Mouse (Mus musculus) midbrain, embryonic 10.5 days (tissue): ENCODE results near the gene Tnip1. TPM values are rescaled to one million over a fixed set of nuclear protein-coding genes. Genes with fewer than 3 reads are reported as not detected.

Experiments
- DNase-seq: peaks from one replicate; pipeline ENCODE4 v3.0.0-alpha.2; 2017; ENCODE audit warnings: low spot score
- H3K27ac ChIP-seq: fragments of 300-500 bp; sonication (generic); replicated peaks from 2 replicates; pipeline ENCODE4 v1.5.1; 2016; ENCODE audit warnings: mild to moderate bottlenecking
- H3K27me3 ChIP-seq: fragments of 300-500 bp; sonication (generic); 2 replicates; pipeline ENCODE4 v1.6.1; 2016; ENCODE audit warnings: low read depth, mild to moderate bottlenecking; ENCODE audit not compliant: poor library complexity, severe bottlenecking
- H3K36me3 ChIP-seq: fragments of 300-500 bp; sonication (generic); 2 replicates; pipeline ENCODE4 v1.6.1; 2016; ENCODE audit warnings: mild to moderate bottlenecking, moderate library complexity
- H3K4me1 ChIP-seq: fragments of 300-500 bp; sonication (generic); 2 replicates; pipeline ENCODE4 v1.6.1; 2016
- H3K4me3 ChIP-seq: fragments of 300-500 bp; sonication (generic); 2 replicates; pipeline ENCODE4 v1.5.1; 2016; ENCODE audit warnings: mild to moderate bottlenecking, moderate library complexity
- H3K9me3 ChIP-seq: fragments of 300-500 bp; sonication (generic); replicated peaks from 2 replicates; pipeline ENCODE4 v1.6.1; 2016; ENCODE audit warnings: mild to moderate bottlenecking
- WGBS: fragments of 180-500 bp; shearing (Covaris S2); methylation state at CpG from one replicate; pipeline ENCODE4 v1.1.7; 2016; 5-methylcytosine and 5-hydroxymethylcytosine counted together
- polyA plus RNA-seq: library from polyadenylated mRNA; unstranded; fragments of >200 nt; fragmentation: Nextera tagmentation; extraction: Ambion mirVana; gene quantifications from 2 replicates; pipeline ENCODE4 v1.2.1, GENCODE M21; 2016

Gene Tnip1
- polyA plus RNA-seq, 1 experiment from 2014 or later = 9.5 TPM

DNA sequence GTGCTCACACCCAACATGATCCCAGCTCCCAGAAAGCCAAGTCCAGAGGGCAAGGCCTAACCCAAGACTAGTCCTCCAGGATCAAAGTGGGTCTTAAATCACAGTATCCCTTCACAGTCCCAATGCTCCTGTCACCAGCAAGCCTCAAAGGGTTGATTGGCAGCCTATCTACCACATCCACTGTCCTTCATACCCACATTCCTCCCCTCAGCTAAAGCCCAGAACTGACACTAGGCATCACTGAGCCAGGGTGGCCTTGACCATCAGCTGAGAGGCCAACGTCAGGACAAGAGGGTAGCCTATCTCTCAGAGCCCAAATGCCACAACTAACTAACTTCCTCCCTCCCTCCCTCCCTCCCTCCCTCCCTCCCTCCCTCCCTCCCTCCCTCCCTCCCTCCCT, 13.0 kb downstream of the Tnip1 start:
- H3K27me3 ChIP-seq = no peaks in the 10 kb centered on the region
- 95% methylated on average over 1 of the region's 1 CpGs for WGBS
- H3K36me3 ChIP-seq = no peaks in the 10 kb centered on the region
- H3K27ac ChIP-seq = no peak overlapping the region
- peaks cover 15% of the 10 kb centered on the region for H3K4me1 ChIP-seq
- no peak overlapping the region for H3K4me3 ChIP-seq
- H3K9me3 ChIP-seq = no peaks in the 10 kb centered on the region
- DNase-seq = no peak

GRCm38 (mm10) chr11:54944702-54945101, 18.0 kb downstream of the Tnip1 start:
- Histone ChIP-seq H3K27me3 (no peaks in the 10 kb centered on the region), H3K27ac (no peak overlapping the region), H3K9me3 (no peaks in the 10 kb centered on the region), H3K36me3 (no peaks in the 10 kb centered on the region), H3K4me3 (no peak overlapping the region), H3K4me1 (peaks cover 7% of the 10 kb centered on the region; the same call in 1 of the 2 replicates)
- WGBS = 85% methylated on average over 3 of the region's 3 CpGs
- no peak for DNase-seq

- WGBS = 82% methylated on average over 7 of the region's 7 CpGs
- DNase-seq = no peak
- H3K4me3 ChIP-seq = no peak overlapping the region
- H3K4me1 ChIP-seq = peaks cover 19% of the 10 kb centered on the region
- peaks cover 11% of the 10 kb centered on the region; the same call in 1 of the 2 replicates for H3K36me3 ChIP-seq
- peak overlapping the region; percentile 30 for H3K27ac ChIP-seq
- no peaks in the 10 kb centered on the region for H3K9me3 ChIP-seq
- no peaks in the 10 kb centered on the region for H3K27me3 ChIP-seq
These were observed 22.7 kb downstream of the Tnip1 start for GRCm38 (mm10) chr11:54940056-54940455.

DNA sequence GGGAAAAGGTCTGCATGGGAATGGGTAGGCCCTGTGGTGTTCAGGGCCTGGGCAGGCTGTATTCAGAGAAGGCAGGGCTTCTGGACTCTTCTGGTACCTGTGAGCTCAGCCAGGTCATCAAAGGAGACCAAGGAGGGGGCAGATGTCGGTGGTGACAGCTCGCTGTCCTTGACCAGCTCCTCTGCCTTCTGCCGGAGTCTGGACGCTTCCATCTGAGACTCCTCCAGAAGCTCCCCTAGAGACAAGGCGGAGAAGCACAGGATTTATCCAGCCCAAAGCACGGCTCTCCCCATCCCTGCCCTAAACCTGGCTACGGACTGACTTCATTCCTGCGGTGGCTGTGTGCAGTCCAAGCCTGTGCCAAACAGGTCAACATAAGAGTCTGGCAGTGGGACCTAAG, 23.2 kb downstream of the Tnip1 start:
- 89% methylated on average over 8 of the region's 8 CpGs for WGBS
- H3K9me3 ChIP-seq = no peaks in the 10 kb centered on the region
- H3K27ac ChIP-seq = peak overlapping the region; percentile 30; the same call in 1 of the 2 replicates
- H3K4me1 ChIP-seq = peaks cover 19% of the 10 kb centered on the region
- no peak overlapping the region for H3K4me3 ChIP-seq
- peaks cover 11% of the 10 kb centered on the region; the same call in 1 of the 2 replicates for H3K36me3 ChIP-seq
- no peak for DNase-seq
- no peaks in the 10 kb centered on the region for H3K27me3 ChIP-seq

- DNase-seq = no peak
- H3K4me3 ChIP-seq = no peak overlapping the region
- peaks cover 24% of the 10 kb centered on the region for H3K36me3 ChIP-seq
- WGBS = 98% methylated on average over 3 of the region's 3 CpGs
- H3K27me3 ChIP-seq = no peaks in the 10 kb centered on the region
- peaks cover 19% of the 10 kb centered on the region for H3K4me1 ChIP-seq
- no peaks in the 10 kb centered on the region for H3K9me3 ChIP-seq
- no peak overlapping the region for H3K27ac ChIP-seq
These were observed 26.0 kb downstream of the Tnip1 start for GRCm38 (mm10) chr11:54936771-54937140.

DNA sequence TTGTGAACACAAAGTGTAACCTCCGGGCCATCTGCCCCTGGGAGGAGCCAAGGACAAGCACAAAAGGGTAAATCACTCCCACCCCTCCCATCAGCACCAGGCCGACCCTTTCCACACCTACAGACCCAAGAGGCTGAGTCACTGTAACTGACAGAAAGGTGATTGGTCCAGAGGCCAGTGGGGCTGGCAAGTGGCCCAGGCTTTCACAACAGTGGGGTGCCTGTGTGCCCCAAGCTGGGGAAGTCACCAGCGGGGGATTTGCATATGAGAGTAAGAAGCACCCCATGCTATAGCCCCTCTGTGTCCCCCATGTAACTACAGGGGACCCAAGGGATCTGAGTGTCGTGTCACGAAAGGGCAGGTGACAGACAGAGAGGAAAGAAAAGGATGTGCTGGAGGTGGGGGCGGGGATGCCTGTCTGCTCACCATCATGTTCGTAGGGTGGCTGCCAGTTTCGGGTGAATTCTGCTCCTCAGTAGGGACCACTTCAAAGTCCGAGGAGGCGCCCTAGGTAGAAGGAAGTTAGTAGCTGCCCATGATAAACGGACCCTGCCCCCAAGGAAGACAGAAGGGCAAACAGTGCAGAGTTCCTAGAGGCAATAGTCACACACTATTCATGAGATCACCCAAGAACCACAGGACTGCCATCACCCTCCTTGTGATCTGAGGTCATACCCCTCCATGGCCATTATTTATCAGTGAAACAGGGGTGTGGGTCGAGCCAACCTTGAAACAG, 26.5 kb downstream of the Tnip1 start:
- 44% methylated on average over 12 of the region's 12 CpGs for WGBS
- H3K27ac ChIP-seq = peak overlapping the region; percentile 55; the same call in 1 of the 2 replicates
- no peaks in the 10 kb centered on the region for H3K9me3 ChIP-seq
- peaks cover 19% of the 10 kb centered on the region for H3K4me1 ChIP-seq
- H3K27me3 ChIP-seq = no peaks in the 10 kb centered on the region
- no peak overlapping the region for H3K4me3 ChIP-seq
- no peak for DNase-seq
- H3K36me3 ChIP-seq = peaks cover 24% of the 10 kb centered on the region

GRCm38 (mm10) chr11:54934198-54934597, 28.5 kb downstream of the Tnip1 start:
- Histone ChIP-seq H3K4me3 (no peak overlapping the region), H3K27ac (no peak overlapping the region), H3K36me3 (peaks cover 31% of the 10 kb centered on the region), H3K27me3 (no peaks in the 10 kb centered on the region), H3K4me1 (peaks cover 12% of the 10 kb centered on the region), H3K9me3 (no peaks in the 10 kb centered on the region)
- no peak for DNase-seq
- WGBS = 93% methylated on average over 7 of the region's 7 CpGs

DNA sequence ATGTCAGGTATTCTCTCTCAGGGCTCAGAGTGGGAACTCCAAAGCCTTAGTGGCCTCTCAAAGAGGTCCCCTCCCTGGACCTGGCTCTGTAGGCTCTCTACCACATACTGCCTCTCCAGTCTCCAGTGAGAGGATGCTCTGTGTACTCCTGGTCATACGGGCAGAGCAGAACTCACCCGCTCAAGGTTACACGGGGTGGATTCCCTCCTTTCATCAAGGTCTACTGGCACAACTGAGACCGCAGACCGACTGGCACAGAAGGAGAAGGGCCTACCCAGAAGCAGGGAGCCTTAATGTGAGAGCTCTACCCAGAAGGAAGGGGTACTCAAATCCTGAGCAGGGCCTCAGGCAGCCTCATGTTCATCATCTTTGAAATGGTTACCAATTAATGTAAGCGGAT, 30.2 kb downstream of the Tnip1 start:
- H3K4me3 ChIP-seq = no peak overlapping the region
- no peaks in the 10 kb centered on the region for H3K9me3 ChIP-seq
- no peak for DNase-seq
- no peaks in the 10 kb centered on the region for H3K27me3 ChIP-seq
- peaks cover 12% of the 10 kb centered on the region for H3K4me1 ChIP-seq
- WGBS = 96% methylated on average over 6 of the region's 6 CpGs
- H3K36me3 ChIP-seq = peaks cover 35% of the 10 kb centered on the region
- no peak overlapping the region for H3K27ac ChIP-seq

DNA sequence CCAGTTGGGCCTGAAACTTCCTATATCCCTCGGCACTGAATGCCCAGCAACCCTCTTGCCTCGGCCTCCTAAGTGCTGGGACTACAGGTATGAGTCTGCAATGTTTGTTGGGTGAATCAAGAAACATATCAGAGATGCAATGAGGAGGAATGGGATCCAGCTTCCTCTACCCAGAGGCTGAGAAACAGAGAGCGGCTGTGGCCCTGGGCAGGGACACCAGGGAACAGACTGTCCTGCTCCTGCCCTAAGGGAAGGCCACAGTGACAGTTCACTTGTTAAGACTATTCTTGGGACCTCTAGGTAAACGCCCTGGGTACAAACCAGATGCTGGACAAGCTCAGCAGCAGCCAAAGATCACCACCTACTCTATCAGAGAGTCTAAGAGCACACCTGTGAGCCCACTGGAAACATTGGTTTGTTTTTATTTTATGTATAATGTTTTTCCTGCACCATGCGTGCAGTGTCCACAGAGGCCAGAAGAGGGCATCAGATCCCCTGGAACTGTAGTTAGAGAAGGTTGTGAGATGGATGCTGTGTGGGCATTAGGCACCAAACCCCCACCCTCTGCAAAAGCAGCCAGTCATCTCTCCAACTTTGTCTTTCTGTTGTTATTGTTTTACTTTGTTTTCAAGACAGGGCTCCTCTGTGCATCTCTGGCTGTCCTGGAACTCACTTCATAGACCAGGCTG, 31.2 kb downstream of the Tnip1 start:
- no peaks in the 10 kb centered on the region for H3K27me3 ChIP-seq
- H3K4me3 ChIP-seq = no peak overlapping the region
- H3K27ac ChIP-seq = no peak overlapping the region
- H3K9me3 ChIP-seq = no peaks in the 10 kb centered on the region
- DNase-seq = peak; percentile 33
- WGBS = 68% methylated on average over 5 of the region's 5 CpGs
- H3K36me3 ChIP-seq = peaks cover 31% of the 10 kb centered on the region
- H3K4me1 ChIP-seq = peaks cover 12% of the 10 kb centered on the region

DNA sequence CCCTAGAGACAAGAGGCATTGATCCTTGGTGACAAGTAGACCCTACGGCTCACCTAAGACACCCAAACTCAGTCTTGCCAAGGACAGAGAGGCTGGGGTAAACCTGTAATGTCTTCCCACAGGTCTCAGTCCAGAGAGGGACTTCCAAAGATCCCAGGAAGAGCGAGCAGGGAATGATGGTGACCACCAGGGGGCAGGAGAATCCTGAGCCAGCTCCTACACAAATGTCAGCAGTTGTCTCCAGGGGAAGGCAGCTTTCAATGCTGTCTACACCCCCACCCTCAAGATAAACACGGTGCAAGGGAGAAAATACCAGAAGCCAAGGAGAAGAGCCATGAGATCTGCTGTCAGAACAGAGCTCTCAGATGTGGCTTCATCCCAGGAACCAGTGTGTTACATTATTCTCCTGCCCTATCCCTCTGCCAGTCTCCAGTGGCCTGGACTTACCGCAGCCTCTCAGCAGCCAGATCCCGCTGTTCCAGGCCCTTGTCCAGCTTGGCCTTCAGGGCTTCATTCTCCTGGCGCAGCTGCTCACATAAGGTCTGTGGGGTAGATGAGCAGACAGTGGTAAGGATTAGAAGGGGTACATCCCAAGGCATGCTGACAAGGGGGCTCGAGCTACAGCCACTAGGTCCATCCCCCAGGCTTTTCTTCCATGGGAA, 32.3 kb downstream of the Tnip1 start:
- peak; percentile 51 for DNase-seq
- no peaks in the 10 kb centered on the region for H3K27me3 ChIP-seq
- peaks cover 40% of the 10 kb centered on the region for H3K36me3 ChIP-seq
- 69% methylated on average over 7 of the region's 7 CpGs for WGBS
- H3K27ac ChIP-seq = no peak overlapping the region
- no peak overlapping the region for H3K4me3 ChIP-seq
- H3K4me1 ChIP-seq = peaks cover 2% of the 10 kb centered on the region; the same call in 1 of the 2 replicates
- no peaks in the 10 kb centered on the region for H3K9me3 ChIP-seq

GRCm38 (mm10) chr11:54929744-54930143, 33.0 kb downstream of the Tnip1 start:
- Histone ChIP-seq H3K9me3 (no peaks in the 10 kb centered on the region), H3K36me3 (peaks cover 42% of the 10 kb centered on the region), H3K4me1 (no peaks in the 10 kb centered on the region), H3K27ac (no peak overlapping the region), H3K27me3 (no peaks in the 10 kb centered on the region), H3K4me3 (no peak overlapping the region)
- no peak for DNase-seq
- 84% methylated on average over 8 of the region's 8 CpGs for WGBS

- Histone ChIP-seq H3K27me3 (no peaks in the 10 kb centered on the region), H3K4me1 (no peaks in the 10 kb centered on the region), H3K36me3 (peaks cover 44% of the 10 kb centered on the region), H3K4me3 (no peak overlapping the region), H3K9me3 (no peaks in the 10 kb centered on the region), H3K27ac (no peak overlapping the region)
- DNase-seq = no peak
- WGBS = 93% methylated on average over 6 of the region's 6 CpGs
These were observed 33.4 kb downstream of the Tnip1 start for GRCm38 (mm10) chr11:54929290-54929689.

- WGBS = 87% methylated on average over 7 of the region's 7 CpGs
- no peak overlapping the region for H3K4me3 ChIP-seq
- no peaks in the 10 kb centered on the region for H3K27me3 ChIP-seq
- H3K27ac ChIP-seq = no peak overlapping the region
- H3K9me3 ChIP-seq = no peaks in the 10 kb centered on the region
- no peaks in the 10 kb centered on the region for H3K4me1 ChIP-seq
- peaks cover 45% of the 10 kb centered on the region for H3K36me3 ChIP-seq
- no peak for DNase-seq
These were observed 33.8 kb downstream of the Tnip1 start for GRCm38 (mm10) chr11:54928886-54929285.
